Mouse (Mus musculus) granulocyte monocyte progenitor cell, adult 5-6 weeks (primary cell): ENCODE measurements at regions not wholly inside any gene's neighbourhood (a gene's known extent, or its start where the extent isn't known, plus 50 kb on each side); places are given as distances from the start of the nearest gene placed in this dataset.

ENCODE experiments used
- ATAC-seq: replicated peaks from 2 replicates; pipeline ENCODE4 v1.8.0; 2016; ENCODE audit warnings: mild to moderate bottlenecking, moderate TSS enrichment, inconsistent platforms; ENCODE audit not compliant: poor library complexity, severe bottlenecking

- ATAC-seq, result no peak
Observed at GRCm38 (mm10) chr8:95983690-95984089, 95.3 kb upstream of the Got2 start.

- ATAC-seq, result no peak
Observed at GRCm38 (mm10) chr8:95980405-95980804, 92.1 kb upstream of the Got2 start.

- no peak for ATAC-seq
Observed at GRCm38 (mm10) chr8:95979223-95979622, 90.9 kb upstream of the Got2 start.

GRCm38 (mm10) chr8:95974889-95975288 lies 86.5 kb upstream of the Got2 start:
- no peak for ATAC-seq

GRCm38 (mm10) chr8:95974231-95974630 lies 85.9 kb upstream of the Got2 start:
- ATAC-seq, result no peak

GRCm38 (mm10) chr8:95973571-95973970 lies 85.2 kb upstream of the Got2 start:
- no peak for ATAC-seq

GRCm38 (mm10) chr8:95968828-95969227 lies 80.5 kb upstream of the Got2 start:
- no peak for ATAC-seq

- ATAC-seq, result no peak
Observed at GRCm38 (mm10) chr8:95966430-95966829, 78.1 kb upstream of the Got2 start.

- no peak for ATAC-seq
Observed at GRCm38 (mm10) chr8:95952257-95952656, 63.9 kb upstream of the Got2 start.

GRCm38 (mm10) chr8:95951794-95952193 lies 63.4 kb upstream of the Got2 start:
- ATAC-seq, result peak; percentile 69
